Mouse (Mus musculus): ENCODE measurements around the gene Ift43.

Gene Ift43

DNA sequence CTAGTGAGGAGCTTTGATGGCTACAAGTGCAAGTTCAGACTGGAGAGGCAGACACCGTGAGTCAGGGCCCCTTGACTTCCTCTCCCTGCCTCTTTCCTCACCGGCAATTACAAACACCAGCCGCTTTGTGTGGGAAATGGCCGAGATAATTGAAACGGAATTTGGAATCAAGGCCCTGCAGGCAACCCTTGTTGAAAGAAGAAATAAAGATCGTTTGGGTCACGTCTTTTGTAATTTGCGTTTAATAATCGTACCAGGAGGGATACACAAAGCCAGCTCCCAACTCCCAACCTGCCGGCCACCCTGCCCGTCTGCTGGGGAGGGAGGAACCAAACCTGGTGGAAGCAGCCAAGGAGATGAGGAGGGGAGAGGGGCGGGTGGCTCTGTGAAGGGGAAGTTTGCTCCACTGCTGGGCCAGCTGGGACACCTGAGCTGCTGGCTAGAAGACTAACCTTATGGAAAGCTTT lies 93.2 kb downstream of the Ift43 start:
- DNase-seq: no peak

DNA sequence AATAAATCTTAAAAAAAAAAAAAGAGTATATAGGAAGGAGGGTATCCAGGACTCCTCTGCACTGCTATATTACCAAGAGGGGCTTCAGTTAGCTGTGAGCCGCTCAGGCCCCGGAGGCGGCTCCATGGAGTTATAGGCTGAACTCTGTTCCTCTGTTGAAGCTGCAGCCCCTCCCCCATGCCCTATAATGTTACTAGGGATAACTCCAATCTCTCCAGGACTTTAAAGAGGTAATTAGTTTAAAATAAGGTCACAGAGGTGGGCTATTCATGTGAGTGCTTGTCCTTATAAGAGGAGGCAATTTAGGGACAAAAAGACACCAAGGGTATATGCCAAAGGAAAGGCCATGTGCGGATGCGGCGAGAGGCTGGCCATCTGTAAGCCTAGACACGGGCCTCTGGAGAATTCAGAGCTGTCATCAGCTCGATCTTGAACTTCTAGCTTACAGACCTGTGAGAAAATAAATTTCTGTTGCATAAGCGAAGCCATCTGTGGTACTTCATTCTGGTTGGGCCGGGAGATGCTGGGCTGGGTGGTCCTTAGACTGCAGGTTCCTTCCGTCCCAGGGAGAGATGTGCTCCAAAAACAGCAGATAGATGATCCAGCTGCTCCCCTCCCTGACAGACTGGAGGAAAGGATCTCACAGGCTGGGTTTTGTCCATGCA lies 94.5 kb downstream of the Ift43 start:
- DNase-seq: no peak

- no peak for DNase-seq
Measured at GRCm38 (mm10) chr12:86179266-86179665, 96.9 kb downstream of the Ift43 start.

DNA sequence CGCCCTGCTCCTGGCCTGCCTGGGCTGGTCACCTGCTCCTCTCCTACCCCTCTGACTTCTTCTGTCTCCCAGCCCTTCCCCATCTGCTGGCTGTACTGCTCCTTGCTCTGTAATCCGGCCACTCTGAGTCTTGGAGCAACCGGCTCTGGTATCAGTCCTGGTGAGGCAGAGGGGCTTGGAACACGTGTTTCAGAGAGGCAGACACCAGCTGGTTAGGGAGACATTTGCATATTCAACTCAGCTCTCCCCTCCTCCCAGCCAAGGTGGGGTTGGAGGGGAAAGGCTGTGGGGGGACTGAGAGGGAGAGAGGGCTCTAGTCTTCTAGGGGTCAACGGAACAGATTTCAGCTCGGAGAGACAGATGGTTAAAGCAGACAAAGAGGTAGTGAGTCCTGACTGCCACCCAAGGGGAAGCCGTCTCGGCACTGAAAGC lies 99.0 kb downstream of the Ift43 start:
- no peak for DNase-seq

- DNase-seq: no peak
Measured at GRCm38 (mm10) chr12:86181879-86182278, 99.5 kb downstream of the Ift43 start.

GRCm38 (mm10) chr12:86182414-86182813 lies 100.1 kb downstream of the Ift43 start:
- no peak for DNase-seq

DNA sequence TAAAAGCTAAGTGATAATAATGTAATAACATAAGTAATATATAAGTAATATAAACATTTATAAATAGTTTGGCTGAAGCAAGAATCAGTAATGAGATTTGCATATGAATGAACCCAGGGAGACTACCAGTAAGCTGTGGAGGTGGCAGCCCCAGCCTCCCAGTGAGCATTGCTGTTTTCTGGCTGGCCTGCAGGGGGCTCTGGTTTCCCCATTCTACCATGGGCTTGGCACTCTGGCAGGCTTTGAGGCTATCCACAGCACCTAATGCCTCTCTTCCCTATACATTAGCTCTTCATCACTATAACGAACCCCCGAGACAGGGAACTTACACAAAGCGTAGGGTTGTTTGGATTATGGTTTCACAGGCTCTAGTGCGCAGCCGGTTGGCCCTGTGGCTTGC lies 105.8 kb downstream of the Ift43 start:
- peak; percentile 12 for DNase-seq

DNA sequence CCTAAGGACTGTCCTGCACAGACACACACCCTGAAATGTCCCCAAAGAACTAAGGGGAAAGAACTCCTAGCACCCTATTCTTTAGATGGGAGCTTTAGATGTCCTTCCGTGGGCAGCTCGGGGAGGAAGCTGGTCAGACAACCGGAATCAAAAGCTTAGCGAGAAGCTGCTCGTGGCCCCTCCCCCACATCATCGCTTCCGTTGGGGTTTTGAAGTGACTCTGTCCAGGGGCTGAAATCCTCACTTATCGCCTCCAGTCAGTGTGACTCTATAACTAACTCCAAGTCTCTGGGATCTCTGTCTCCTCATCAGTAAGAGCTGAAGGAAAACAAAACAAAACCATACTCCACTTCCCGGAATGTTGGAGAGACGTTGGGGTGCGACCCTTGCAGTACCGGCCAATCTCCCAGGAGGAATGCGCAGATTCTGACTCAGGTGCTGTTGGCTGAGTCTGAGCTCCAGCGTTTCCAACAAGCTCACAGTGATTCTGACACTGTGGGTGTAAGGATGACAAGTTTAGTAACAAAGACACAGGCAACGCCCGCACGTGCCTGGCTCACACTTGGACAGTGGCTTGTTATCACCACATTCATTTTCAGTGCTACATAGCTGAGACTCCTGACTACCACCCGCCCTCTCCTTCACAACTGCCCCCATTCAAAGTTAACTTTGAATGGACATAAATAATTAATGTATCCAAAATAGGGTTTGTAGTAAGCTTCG lies 107.4 kb downstream of the Ift43 start:
- peak; percentile 6 for DNase-seq

DNA sequence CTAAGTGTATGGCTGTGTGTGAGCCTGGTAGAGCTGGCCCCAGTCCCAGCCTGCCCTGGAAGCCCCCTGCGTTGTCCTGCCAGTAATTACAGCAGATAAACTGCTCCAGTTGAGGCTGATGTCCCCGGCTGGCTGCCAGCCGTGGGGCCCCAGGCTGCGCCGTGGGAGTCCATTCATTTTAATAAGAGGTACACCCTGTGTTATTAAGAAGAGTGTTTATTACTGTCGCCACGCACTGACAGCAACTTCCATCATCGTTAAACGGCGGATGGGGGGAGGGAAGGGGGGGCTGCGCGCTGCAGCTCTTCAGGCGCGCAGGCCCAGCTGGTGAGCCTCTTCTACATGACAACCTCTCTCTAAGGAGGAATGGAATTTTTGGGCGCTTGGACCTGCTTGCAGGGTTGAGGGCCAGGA lies 109.7 kb downstream of the Ift43 start:
- DNase-seq: no peak

- DNase-seq: no peak
Measured at GRCm38 (mm10) chr12:86196944-86197343, 114.6 kb downstream of the Ift43 start.

GRCm38 (mm10) chr12:86203443-86204057 lies 121.2 kb downstream of the Ift43 start:
- DNase-seq: no peak

- DNase-seq: no peak
Measured at GRCm38 (mm10) chr12:86211099-86211520, 128.8 kb downstream of the Ift43 start.
